ENCODE assay signal across 9 mouse cellular contexts in genomic region chr11:98942923-98943641, GRCm38 (mm10). TPM values are rescaled to one million over a fixed set of nuclear protein-coding genes. Genes with fewer than 3 reads are reported as not detected.
DNase-seq lines count a peak whose midpoint lies in the region; ATAC-seq and TF ChIP-seq lines count a peak whose summit lies in the region.
"Had no signal": no experiment of that assay in that cellular context is flagged by ENCODE, and none has a peak within 500 bp of the region (broad histone marks: within the 10 kb centered on the region; RNA-seq: fewer than 3 reads in every experiment).

No protein-coding gene starts in this region.

- ATAC-seq in intestine, embryonic 16.5 days = no peak
- no peak for ATAC-seq in erythroblast, adult 5-6 weeks (replicated peaks; ENCODE audit: low FRiP score, poor library complexity, severe bottlenecking)
- ATAC-seq: Patski had no signal

- no peaks in the 10 kb centered on the region for H3K36me3 ChIP-seq in intestine, embryonic 16.5 days (ENCODE audit: control insufficient read depth, insufficient read depth, low read length)

- peak; percentile 25; the same call in 1 of the 2 replicates for TF ChIP-seq POLR2A in lung, adult 2 months (IDR thresholded peaks at IDR 0.05; ENCODE audit: borderline replicate concordance, extremely low read depth, low read depth, low read length)

- peak overlapping the region; percentile 90 for H3K4me2 ChIP-seq in intestine, embryonic 16.5 days (ENCODE audit: low read depth, low read length)

- 58% methylated on average over 8 of the region's 8 CpGs for WGBS in intestine, embryonic 16.5 days
- 26% methylated on average over 8 of the region's 8 CpGs for WGBS in lung, adult 2 months

- H3K4me1 ChIP-seq in intestine, embryonic 16.5 days (ENCODE audit: control insufficient read depth, insufficient read depth, low read length) = peaks cover 89% of the 10 kb centered on the region
- H3K4me1 ChIP-seq in lung, adult 2 months (ENCODE audit: control insufficient read depth, insufficient read depth, low read length) = peaks cover 58% of the 10 kb centered on the region

- no peaks in the 10 kb centered on the region for H3K27me3 ChIP-seq in intestine, embryonic 16.5 days (replicated peaks; ENCODE audit: control insufficient read depth, insufficient read depth, low read length)
- H3K27me3 ChIP-seq: Patski had no signal

- no peak for TF ChIP-seq CTCF in lung, adult 2 months (IDR thresholded peaks at IDR 0.05; ENCODE audit: insufficient read depth, low read length)

- H3K9ac ChIP-seq in intestine, embryonic 16.5 days (ENCODE audit: low read depth, low read length) = peak overlapping the region; percentile 69

- peak; percentile 7 to 53 for DNase-seq in cerebellum, postnatal 10 days
- DNase-seq in cerebellum, postnatal 14 days = no peak
- peak; percentile 67 for DNase-seq in adrenal gland, adult 8-10 months
- DNase-seq in heart, adult 11 months = peak; percentile 99
- DNase-seq in lung, adult 2 months = no peak
- DNase-seq in skeletal muscle tissue, adult 2 months (ENCODE audit: low read depth, low spot score) = peak; percentile 88

- H3K4me3 ChIP-seq in intestine, embryonic 16.5 days (ENCODE audit: low read length) = no peak overlapping the region
- H3K4me3 ChIP-seq in lung, adult 2 months (replicated peaks; ENCODE audit: extremely low read depth, low read depth, low read length) = no peak overlapping the region

- peak overlapping the region; percentile 95 for H3K27ac ChIP-seq in intestine, embryonic 16.5 days (ENCODE audit: low read length)

- H3K9me3 ChIP-seq in intestine, embryonic 16.5 days (ENCODE audit: control insufficient read depth, low read length) = no peaks in the 10 kb centered on the region

RNA-seq across cellular contexts. Expression of gene Rara, which starts 15.5 kb away (rescaled TPM):
- total RNA-seq in adrenal gland, adult 8-10 months (2022) = 10 to 100 TPM; 21.3 to 36.8 (median 30.8) TPM
- polyA plus RNA-seq in intestine, embryonic 16.5 days (2015; fragmentation: Nextera tagmentation; extraction: Ambion mirVana) = 28.2 and 31.2 TPM in 2 replicates
- polyA plus RNA-seq in lung, adult 2 months (2012; rRNA removed) = 59.0 and 62.2 TPM in 2 replicates
- 13.1 and 13.2 TPM in 2 replicates for total RNA-seq in erythroblast, adult 5-6 weeks (2015; ENCODE audit: low replicate concordance)
- total RNA-seq in erythroblast, adult 5-6 weeks (2017; ENCODE audit: low replicate concordance) = 2.8 TPM in 2 replicates

RNA-seq across cellular contexts. Expression of gene Cdc6, which starts 35.5 kb away (rescaled TPM):
- total RNA-seq in adrenal gland, adult 8-10 months (2022) = under 1 TPM; 0.20 to 0.95 (median 0.72) TPM
- polyA plus RNA-seq in intestine, embryonic 16.5 days (2015; fragmentation: Nextera tagmentation; extraction: Ambion mirVana) = 18.9 and 23.0 TPM in 2 replicates
- polyA plus RNA-seq in lung, adult 2 months (2012; rRNA removed) = 0.16 and 0.25 TPM in 2 replicates
- total RNA-seq in erythroblast, adult 5-6 weeks (2015; ENCODE audit: low replicate concordance) = 20.0 and 20.1 TPM in 2 replicates
- total RNA-seq in erythroblast, adult 5-6 weeks (2017; ENCODE audit: low replicate concordance) = 46.7 and 54.2 TPM in 2 replicates

RNA-seq across cellular contexts. Expression of gene Gjd3, which starts 39.7 kb away (rescaled TPM):
- total RNA-seq in adrenal gland, adult 8-10 months (2022) = not detected
- 0.17 TPM in 1 of 2 replicates, not detected in the other for polyA plus RNA-seq in intestine, embryonic 16.5 days (2015; fragmentation: Nextera tagmentation; extraction: Ambion mirVana)
- polyA plus RNA-seq in lung, adult 2 months (2012; rRNA removed) = 0.29 and 0.40 TPM in 2 replicates
- total RNA-seq in erythroblast, adult 5-6 weeks (2015; ENCODE audit: low replicate concordance) = not detected in 2 replicates
- not detected in 2 replicates for total RNA-seq in erythroblast, adult 5-6 weeks (2017; ENCODE audit: low replicate concordance)

Comparison
In these comparisons a context has a peak if more than half of its experiments do, and no peak if none do; other contexts are left out.
1. DNase-seq: peak in cerebellum, postnatal 10 days (2 of 2), adrenal gland, adult 8-10 months (single experiment), heart, adult 11 months (single experiment) and skeletal muscle tissue, adult 2 months (single experiment); none in cerebellum, postnatal 14 days (0 of 2) and lung, adult 2 months (single experiment).
2. RNA of gene Cdc6, which starts 35.5 kb away (total RNA-seq): 20.0 to 54.2 TPM in erythroblast, adult 5-6 weeks; 0.20 to 0.95 TPM in adrenal gland, adult 8-10 months; every median in the first group is over 10 times any median in the second.